Mouse (Mus musculus) T-helper 17 cell (primary cell): Measurements from ENCODE around the gene Map7d2.
"Not testable (repeated sequence)": the region's sequence is repeated elsewhere in the genome, so short reads cannot be mapped to it uniquely, and the experiment has no call there.

Experiments
- in situ Hi-C, 2 experiments: fragments of 300-600 bp; cut with MboI, MseI; formaldehyde crosslinking; loops; 1 replicate in 1 of 2; 2 replicates in 1 of 2; pipeline ENCODE4 v1.15.1; 2025; ENCODE audit warnings: high pct_unique_total_duplicates in 2 of 2

The Map7d2 gene

DNA sequence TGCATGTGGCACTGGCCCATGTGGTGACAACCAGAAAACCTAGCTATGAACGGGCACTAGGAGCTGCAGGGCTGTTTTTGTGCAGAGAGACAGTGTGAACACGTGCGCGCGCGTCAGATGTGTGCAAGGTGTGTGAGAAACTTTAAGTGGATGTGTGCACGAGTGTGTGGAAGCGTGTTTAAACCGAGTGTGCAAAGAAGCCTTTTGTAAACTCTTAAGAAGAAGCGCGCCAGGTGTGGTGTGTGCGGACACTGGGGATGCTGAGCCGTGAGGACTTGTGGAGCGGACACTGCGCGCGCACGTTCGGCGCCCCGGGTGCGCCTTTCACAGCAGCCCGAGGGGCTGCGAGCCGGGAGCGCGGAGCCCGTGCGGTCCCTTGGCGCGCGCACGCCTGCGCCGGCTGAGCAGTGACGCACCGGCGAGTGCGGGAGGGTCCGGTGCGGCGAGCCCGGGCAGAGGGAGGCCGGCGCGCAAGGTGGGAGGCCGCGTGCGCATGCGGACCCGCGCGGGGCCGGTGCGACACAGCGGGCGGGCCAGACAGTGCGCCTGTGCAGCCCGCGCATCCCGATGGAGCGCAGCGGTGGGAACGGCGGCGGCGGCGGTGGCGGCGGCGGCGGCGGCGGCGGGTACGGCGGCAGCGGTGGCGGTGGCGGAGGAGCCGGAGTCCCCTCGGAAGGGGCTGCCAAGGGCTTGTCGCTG is at the start of gene Map7d2:
TSS of gene Map7d2 (plus strand) at position 443 of the 699 bp plus-strand sequence.
- in situ Hi-C loops = loop anchor here in 1 of 2 experiments (25.0 kb wide), 1 partner anchor 377 kb away; no protein-coding TSS in a partner anchor

DNA sequence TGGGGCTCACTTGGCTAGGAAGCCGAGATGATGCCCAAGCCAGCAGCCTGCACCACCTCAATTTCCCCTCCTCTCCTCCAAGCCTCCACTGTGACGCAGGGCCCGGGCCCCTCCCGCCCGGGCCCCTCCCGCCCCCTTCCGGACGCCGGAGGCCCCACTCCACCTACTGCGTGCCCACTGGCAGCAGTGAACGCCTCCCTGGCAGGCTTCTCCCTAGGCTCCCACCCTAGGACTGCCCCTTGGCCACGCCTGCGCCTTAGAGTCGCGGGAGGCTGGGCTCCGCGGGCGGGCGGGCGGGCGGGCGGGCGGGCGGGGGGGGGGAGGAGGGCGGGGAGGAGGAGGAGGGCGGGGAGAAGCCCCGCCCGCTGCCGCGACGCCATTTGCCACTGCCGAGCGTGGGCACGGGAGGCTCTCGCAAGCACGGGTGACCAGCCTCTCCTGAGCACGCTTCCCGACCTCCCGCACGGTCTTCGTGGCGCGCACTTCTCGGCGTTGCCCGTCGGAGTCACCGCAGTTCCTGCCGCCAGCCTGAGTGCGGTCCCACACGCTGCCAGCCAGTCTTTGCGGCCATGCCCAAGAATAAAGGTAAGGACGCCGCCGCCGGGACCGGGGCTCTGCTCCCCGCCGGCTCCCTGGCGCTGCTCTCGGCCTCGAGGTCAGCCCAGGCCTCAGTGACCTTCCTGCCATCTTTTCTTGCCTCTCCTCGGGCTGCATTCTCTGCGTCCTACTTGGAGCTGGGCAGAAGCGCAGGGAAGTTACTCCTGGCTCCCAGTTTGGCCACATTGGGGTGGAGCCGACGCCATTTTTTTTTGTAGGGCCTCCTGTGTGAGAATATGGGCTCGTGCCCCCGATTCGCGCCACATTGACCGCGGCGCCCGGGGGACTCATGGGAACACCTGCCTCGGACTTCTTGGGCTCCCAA is 42.3 kb upstream of the Map7d2 start, which contains the start of gene Eif1ax:
TSS of gene Eif1ax (plus strand) at position 348 of the 922 bp plus-strand sequence.
- in situ Hi-C loops = no loop called here

DNA sequence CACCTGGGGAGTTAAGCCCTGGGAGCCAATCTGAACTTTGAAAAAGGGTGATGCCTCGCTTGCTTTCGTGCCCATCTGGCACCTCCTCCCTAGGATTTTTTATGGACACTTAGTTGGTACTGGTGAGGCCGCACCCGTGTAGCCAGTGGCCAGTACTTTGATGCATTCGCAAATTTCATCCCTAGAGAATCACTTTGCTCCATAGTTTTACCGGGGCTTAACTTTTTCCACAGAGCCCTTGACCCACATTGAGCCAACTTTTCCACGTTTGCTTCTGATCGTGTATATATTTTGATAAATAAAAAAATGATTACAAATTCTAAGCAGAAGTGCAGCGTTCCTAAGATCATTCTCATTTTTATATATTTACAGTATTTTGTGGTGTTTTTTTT is 41.6 kb upstream of the Map7d2 start:
- in situ Hi-C loops = no loop called here

GRCm38 (mm10) chrX:159387105-159387504 is 27.3 kb upstream of the Map7d2 start:
- in situ Hi-C loops = no loop called here

DNA sequence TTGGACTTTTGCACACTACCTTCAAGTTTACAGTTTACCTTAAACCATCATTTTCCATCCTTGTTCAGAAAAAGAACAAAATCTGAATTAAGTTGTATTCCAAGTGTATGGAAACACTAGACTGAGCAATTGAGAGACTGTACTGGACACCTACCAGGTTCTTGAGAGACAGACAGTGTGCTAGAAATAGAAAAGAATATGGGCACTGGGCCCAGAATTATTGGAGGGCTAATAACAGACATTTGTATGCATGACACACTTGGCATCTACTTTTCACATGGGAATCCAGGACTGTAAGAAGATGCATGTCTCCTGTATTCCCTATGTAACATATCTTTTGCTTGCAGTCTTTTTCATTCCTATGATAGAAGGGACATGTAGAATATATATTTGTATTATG is 25.4 kb upstream of the Map7d2 start:
- in situ Hi-C loops = no loop called here

- in situ Hi-C loops = loop anchor here in 1 of 2 experiments (10.0 kb wide), 1 partner anchor 356 kb away; no protein-coding TSS in a partner anchor
Observed at GRCm38 (mm10) chrX:159390347-159390962, 23.9 kb upstream of the Map7d2 start.

GRCm38 (mm10) chrX:159391239-159391638 is 23.1 kb upstream of the Map7d2 start:
- in situ Hi-C loops = loop anchor here in 1 of 2 experiments (10.0 kb wide), 1 partner anchor 356 kb away; no protein-coding TSS in a partner anchor

DNA sequence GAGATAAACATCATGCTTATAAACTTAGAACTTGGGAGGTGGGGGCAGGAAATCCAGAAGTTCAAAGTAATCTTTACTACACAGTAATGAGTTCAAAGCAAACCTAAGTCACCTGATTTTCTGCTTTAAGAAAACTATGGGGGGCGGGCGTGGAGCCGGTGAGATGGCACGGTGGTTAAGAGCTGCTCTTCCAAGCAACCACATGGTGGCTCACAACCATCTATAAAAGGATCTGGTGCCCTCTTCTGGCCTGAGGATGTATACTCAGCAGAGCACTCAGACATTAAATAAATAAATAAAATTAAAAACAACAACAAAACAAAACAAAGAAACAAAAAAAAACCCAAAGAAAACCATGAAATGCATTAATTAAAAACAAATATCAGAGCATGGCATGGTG is 5.1 kb upstream of the Map7d2 start:
- in situ Hi-C loops = loop anchor here in 1 of 2 experiments (25.0 kb wide), 1 partner anchor 372 kb away; no protein-coding TSS in a partner anchor

- in situ Hi-C loops = loop anchor here in 1 of 2 experiments (25.0 kb wide), 1 partner anchor 378 kb away; no protein-coding TSS in a partner anchor
Observed at GRCm38 (mm10) chrX:159414829-159415673, 679 bp downstream of the Map7d2 start.

- in situ Hi-C loops = not testable (repeated sequence)
Observed at GRCm38 (mm10) chrX:159430507-159430906, 16.1 kb downstream of the Map7d2 start.

- in situ Hi-C loops = loop anchor here in 1 of 2 experiments (10.0 kb wide), 1 partner anchor 163 kb away; no protein-coding TSS in a partner anchor
Observed at GRCm38 (mm10) chrX:159442128-159442527, 27.8 kb downstream of the Map7d2 start.

- in situ Hi-C loops = loop anchor here in 1 of 2 experiments (10.0 kb wide), 1 partner anchor 158 kb away; no protein-coding TSS in a partner anchor
Observed at GRCm38 (mm10) chrX:159447133-159447532, 32.8 kb downstream of the Map7d2 start.

DNA sequence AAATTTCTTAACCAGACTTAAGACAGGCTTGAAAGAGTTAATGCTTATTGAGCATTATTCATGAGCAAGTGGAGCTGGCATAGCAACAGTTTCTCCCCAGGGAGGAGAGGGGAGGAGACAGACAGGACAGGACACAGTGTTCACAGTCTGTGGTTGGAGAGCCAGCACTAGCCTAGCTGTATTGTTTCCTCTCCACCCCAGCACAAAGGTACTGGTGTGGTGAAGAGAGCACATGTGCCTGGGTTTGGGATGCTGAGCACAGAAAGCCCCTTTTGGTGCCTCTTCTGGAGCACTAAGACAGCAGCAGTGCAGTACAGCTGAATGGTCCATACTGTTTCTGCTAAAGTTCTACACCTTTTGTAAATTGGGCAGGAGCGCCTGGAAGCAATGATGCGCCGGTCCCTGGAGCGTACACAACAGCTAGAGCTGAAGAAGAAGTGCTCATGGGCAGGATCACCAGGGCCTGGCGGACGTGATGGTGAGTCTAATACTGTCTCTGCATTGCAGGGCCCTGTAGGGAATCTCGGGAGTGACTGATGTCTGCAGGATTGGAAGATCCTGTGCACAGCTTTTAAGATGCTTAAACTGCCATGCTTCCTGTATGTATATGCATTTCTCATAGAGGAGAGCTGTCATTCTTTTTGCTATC is 44.8 kb downstream of the Map7d2 start:
- in situ Hi-C loops = no loop called here

DNA sequence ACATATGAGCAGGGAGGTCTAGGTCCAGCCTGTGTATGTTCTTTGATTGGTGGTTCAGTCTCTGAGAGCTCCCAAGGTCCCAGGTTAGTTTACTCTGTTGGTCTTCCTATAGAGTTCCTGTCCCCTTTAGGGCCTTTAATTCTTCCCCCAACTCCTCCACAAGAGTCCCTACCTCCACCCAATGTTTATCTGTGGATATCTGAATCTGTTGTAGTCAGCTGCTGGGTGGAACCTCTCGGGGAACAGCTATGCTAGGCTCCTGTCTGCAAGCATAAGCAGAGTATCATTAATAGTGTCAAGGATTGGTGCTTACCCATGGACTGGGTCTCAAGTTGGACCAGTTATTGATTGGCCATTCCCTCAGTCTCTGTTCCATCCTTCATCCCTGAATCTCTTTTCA is 60.4 kb downstream of the Map7d2 start:
- in situ Hi-C loops = no loop called here

- in situ Hi-C loops = not testable (repeated sequence)
Observed at GRCm38 (mm10) chrX:159478243-159478940, 64.0 kb downstream of the Map7d2 start.

GRCm38 (mm10) chrX:159484247-159484646 is 69.9 kb downstream of the Map7d2 start:
- in situ Hi-C loops = no loop called here

DNA sequence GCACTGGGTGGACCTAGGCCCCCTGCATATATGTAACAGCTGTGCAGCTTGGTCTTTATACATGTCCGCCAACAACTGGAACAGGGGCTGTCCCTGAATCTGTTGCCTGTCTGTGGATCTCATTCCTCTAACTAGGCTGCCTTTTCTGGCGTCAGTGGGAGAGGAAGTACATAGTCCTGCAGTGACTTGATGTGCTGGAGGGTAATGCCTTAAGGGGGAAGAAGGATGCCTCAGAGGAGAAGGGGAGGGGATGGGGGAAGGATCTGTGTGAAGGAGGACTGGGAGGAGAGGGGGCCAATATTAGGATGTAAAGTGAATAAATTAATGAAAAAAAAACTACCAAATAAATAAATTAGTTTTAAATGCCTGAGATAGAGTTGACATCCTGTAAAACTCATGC is 88.8 kb downstream of the Map7d2 start:
- in situ Hi-C loops = loop anchor here in 1 of 2 experiments (10.0 kb wide), 1 partner anchor 1352 kb away; no protein-coding TSS in a partner anchor

- in situ Hi-C loops = loop anchor here in 1 of 2 experiments (10.0 kb wide), 1 partner anchor 1346 kb away; no protein-coding TSS in a partner anchor
Observed at GRCm38 (mm10) chrX:159508331-159509036, 94.1 kb downstream of the Map7d2 start.
